Mouse (Mus musculus): ENCODE data around the gene Rcor1. TPM values are rescaled to one million over a fixed set of nuclear protein-coding genes. Genes with fewer than 3 reads are reported as not detected.

Gene Rcor1
- total RNA-seq, 4 experiments from 2014 or later = 13.0 to 15.2 (median 14.2) TPM

- DNase-seq (ENCODE audit: low spot score in 2 of 2) = no peak
These were observed 85.6 kb downstream of the Rcor1 start for GRCm38 (mm10) chr12:111124601-111125260.

- DNase-seq (ENCODE audit: low spot score in 2 of 2) = no peak
These were observed 86.5 kb downstream of the Rcor1 start for GRCm38 (mm10) chr12:111125666-111126065.

DNA sequence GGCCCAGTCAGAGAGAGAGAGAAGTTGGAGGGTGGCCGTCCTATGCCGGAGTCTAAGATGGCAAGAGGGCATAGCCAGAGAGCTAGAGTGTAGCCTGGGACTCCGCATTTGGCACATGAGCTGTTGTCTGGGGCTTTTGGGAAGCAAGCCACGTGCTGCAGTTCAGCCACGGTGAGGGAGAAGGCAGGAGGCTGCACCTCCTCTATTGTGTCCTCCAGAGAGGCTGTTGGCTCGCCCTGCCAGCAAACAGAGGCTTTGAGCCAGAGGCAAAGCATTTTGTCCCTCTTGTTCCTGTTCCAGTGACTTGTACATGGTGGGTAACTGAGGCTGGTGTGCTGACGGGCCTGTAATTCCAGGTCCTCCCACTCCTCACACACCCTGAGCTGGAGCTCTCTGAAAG is 95.0 kb downstream of the Rcor1 start:
- no peak for DNase-seq (ENCODE audit: low spot score in 2 of 2)

GRCm38 (mm10) chr12:111134791-111135733 is 95.9 kb downstream of the Rcor1 start:
- DNase-seq (ENCODE audit: low spot score in 2 of 2) = no peak

DNA sequence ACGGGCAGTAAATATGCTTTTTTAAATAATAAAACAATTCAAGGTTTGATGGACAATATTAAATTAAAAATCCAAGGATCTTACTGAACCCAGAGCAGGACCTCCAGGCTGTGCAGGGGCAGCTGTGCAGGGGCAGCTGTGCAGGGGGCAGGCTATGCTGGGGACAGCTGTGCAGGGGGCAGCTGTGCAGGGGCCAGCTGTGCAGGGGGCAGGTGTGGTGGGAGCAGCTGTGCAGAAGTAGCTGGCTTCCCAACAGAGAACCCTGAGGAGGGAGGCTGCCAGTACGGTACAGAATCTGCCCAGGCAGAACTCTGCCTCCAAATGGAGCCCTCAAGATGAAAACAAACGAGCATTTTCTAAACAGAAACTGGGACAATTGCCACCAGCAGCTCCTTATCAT is 96.8 kb downstream of the Rcor1 start:
- no peak for DNase-seq (ENCODE audit: low spot score in 2 of 2)

DNA sequence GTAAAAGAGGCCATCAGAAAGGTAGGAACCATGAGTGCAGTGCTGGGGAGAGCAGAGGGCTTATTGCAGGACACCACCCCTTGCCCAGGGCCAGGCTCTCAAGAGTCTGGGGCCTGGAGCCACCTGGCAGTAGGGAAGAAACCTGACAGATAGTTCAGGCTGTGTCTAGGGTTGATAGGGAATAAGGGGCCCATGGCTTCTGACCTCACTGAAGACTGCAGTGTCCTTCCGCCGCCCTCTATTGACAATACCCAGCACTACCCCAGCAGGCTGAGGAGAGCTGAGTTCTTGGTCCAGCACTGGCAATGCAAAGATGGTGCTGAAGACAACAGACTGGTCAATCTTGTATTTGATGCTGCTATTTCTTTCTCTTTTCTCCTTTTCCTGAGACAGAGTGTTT is 97.9 kb downstream of the Rcor1 start:
- no peak for DNase-seq (ENCODE audit: low spot score in 2 of 2)

- DNase-seq (ENCODE audit: low spot score in 2 of 2) = no peak
These were observed 103.9 kb downstream of the Rcor1 start for GRCm38 (mm10) chr12:111143005-111143508.

DNA sequence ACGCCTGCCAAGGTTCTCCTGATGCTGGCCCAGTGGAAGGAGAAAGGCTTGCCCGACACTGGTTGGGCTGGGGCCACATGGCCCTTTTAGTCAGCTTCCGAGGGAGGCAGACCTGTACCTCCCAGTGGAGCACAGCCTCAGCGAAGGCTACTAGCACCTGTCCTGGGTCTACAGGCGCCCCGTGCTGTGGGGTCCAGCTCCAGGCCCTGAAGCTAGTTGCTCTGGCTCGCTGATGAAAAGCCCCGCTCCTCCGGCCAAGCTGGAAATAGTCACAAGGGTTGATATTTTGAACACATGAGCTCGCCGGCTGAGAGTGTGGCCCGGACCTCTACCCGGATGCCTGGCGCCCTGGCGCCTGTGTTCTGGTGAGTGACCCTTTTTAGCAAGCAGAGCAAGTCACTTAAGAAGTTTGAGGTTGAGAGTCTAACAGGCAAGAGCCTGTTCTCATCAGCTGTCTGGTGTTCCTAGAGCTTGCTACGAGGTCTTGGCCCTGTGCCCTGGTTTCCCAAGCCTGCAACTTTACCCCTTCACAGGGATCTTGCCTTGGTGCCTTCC is 104.4 kb downstream of the Rcor1 start:
- DNase-seq (ENCODE audit: low spot score in 2 of 2) = no peak

DNA sequence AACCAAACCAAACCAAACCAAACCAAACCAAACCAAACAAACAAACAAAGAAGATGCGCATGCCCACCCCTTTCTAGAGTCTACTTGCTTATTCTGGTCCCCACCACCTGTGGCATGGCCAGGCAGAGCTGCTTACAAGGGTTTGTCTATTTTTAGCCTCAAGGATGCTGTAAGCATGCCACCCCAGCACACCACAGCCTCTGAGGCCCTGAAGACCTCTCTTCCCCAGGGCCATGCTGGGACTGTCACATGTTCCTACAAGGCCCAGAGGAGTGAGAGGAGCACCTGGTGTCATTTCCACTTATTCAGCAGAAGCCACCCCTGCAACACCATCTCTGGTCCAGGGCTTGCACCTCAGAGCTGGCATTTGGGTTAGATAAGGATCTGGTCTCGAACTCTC is 105.4 kb downstream of the Rcor1 start:
- DNase-seq (ENCODE audit: low spot score in 2 of 2) = no peak

DNA sequence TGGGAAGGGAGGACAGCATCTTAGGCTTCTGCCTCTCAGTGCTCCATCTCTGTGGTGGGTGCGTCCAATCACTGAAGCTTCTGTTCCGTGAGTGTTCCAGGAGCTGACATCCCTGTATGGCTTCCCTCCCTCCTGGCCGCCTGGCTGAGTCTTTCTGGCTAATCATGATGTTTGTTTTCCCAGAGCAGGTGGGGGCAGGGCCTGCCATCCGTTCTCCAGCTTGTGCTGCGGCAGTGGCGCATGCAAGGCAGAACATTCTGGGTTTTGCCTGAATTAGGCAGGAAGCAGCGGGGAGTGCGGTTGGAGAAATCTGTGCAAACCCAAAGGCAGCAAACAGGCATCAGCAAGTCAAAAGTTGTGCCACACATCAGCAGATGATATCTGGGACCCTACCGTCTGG is 106.1 kb downstream of the Rcor1 start:
- DNase-seq (ENCODE audit: low spot score in 2 of 2) = peak in 1 of 2 experiments; percentile 62

DNA sequence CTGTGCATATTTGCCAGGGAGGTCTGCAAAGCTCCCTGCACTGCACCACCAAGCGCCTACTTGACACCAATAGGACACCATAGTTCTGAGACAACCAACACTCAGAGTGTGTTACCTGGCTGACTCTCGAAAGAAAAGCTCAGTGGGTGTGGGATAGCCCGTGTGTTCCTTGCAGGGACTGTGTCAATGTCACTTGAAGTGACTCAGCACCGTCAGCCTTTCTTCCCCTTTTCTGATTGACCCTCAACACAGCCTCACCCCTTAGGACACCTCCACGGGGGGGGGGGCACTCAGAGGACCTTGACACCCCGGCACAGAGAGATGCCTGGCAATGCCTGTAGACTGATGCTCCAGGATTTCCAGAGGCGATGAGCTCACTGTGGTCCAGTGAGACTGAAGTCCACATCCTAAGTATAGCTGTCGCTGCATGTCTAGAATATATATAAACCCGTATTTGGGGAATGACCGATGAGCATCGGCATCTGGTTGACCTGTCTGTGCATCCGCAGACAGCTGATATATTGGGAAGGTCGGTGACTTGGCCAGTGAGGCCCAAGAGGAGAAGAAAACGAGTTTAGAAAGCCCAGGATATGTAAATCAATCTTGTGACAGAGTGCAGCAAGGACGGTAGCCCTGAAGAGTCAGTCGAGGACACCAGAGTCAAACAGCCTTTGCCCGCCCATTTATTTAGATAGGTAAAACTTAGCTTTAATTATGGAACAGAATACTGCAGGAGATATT is 110.5 kb downstream of the Rcor1 start:
- no peak for DNase-seq (ENCODE audit: low spot score in 2 of 2)

GRCm38 (mm10) chr12:111150236-111150596 is 111.1 kb downstream of the Rcor1 start:
- no peak for DNase-seq (ENCODE audit: low spot score in 2 of 2)

DNA sequence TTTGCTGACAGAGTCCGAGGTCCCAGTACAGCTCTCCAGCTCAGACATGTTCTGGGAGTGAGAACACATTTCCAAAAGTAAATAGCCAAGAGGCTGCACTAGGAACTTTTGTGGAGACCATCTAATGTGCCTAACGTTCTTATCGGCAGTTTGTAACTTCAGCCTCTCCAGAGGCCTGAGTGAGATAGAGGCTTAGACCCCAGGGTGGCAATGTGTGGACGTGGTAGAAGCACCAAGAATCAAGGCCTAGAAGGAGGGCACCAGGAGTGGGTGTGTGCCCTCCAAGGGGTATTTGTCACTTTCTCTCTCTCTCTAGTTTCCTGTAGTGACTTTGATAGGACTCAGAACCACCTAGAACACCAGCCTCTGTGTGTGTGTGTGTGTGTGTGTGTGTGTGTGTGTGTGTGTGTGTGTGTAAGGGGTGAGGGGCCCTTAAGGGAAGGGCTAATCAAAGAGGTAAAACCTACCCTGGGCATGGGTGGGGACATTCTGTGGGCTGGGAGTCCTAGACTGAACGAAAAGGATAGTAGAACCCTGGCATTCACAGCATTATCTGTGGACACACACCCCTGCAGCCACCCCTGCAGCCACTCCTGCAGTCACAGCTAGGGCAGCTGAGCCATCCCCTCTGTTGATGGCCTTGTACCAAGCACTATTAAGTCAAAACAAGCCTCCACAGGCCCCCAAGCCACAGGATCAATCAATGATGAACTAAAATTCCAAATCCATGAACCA is 112.4 kb downstream of the Rcor1 start:
- DNase-seq (ENCODE audit: low spot score in 2 of 2) = no peak

- DNase-seq (ENCODE audit: low spot score in 2 of 2) = no peak
These were observed 113.4 kb downstream of the Rcor1 start for GRCm38 (mm10) chr12:111152579-111152978.

- no peak for DNase-seq (ENCODE audit: low spot score in 2 of 2)
These were observed 114.0 kb downstream of the Rcor1 start for GRCm38 (mm10) chr12:111152981-111153710.

DNA sequence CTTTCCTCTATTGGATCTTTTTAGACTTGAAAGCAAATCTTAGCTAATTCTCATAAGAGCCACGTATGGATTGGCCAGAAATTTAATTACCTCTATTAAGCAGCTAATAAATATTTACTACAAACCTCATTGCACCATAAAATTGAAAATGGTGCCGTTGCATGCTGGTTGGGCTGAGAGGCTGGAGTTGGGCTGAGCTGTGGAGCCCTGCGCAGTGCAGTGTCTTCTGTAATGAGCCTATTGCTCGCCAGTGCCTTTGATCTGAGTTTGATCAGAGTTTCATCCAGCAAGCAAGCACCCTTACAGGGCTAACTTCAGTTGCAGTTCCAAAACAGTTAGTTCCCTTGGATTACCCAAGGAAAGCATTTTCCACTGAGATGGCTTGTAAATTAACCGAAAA is 114.8 kb downstream of the Rcor1 start:
- DNase-seq (ENCODE audit: low spot score in 2 of 2) = no peak

- no peak for DNase-seq (ENCODE audit: low spot score in 2 of 2)
These were observed 115.5 kb downstream of the Rcor1 start for GRCm38 (mm10) chr12:111154641-111155040.

GRCm38 (mm10) chr12:111155756-111156155 is 116.6 kb downstream of the Rcor1 start:
- no peak for DNase-seq (ENCODE audit: low spot score in 2 of 2)

GRCm38 (mm10) chr12:111159659-111160428 is 120.7 kb downstream of the Rcor1 start:
- no peak for DNase-seq (ENCODE audit: low spot score in 2 of 2)
